Mouse (Mus musculus): ENCODE measurements around the gene Vmn1r82.

- TF ChIP-seq CTCF (IDR thresholded peaks at IDR 0.05; ENCODE audit: low read depth) (no peak), EP300 (optimal IDR thresholded peaks at IDR 0.05) (no peak)
Observed at GRCm38 (mm10) chr7:12268169-12268568, 32.1 kb upstream of the Vmn1r82 start, which contains the start of gene Vmn1r81.
